Mouse (Mus musculus) forebrain, embryonic 12.5 days (tissue): ENCODE results near the gene Ccdc6. TPM values are rescaled to one million over a fixed set of nuclear protein-coding genes. Genes with fewer than 3 reads are reported as not detected.
A peak's percentile ranks its signal among the peaks of the same experiment; 100 is the strongest.

Experiments
- ATAC-seq: fragments of 200-750 bp; cut with Nextera tagmentation; 2 replicates; pipeline ENCODE4 v1.8.0; 2017; ENCODE audit warnings: moderate TSS enrichment; ENCODE audit not compliant: low FRiP score
- H3K27ac ChIP-seq: fragments of 300-500 bp; sonication (generic); 2 replicates; pipeline ENCODE4 v1.5.1; 2016; ENCODE audit warnings: mild to moderate bottlenecking
- H3K27me3 ChIP-seq: fragments of 300-500 bp; sonication (generic); 2 replicates; pipeline ENCODE4 v1.6.1; 2016; ENCODE audit warnings: mild to moderate bottlenecking
- H3K36me3 ChIP-seq: fragments of 300-500 bp; sonication (generic); replicated peaks from 2 replicates; pipeline ENCODE4 v1.6.1; 2016; ENCODE audit warnings: mild to moderate bottlenecking
- H3K4me1 ChIP-seq: fragments of 300-500 bp; sonication (generic); 2 replicates; pipeline ENCODE4 v1.6.1; 2016
- H3K4me2 ChIP-seq: fragments of 300-500 bp; sonication (generic); 2 replicates; pipeline ENCODE4 v1.6.1; 2016; ENCODE audit warnings: mild to moderate bottlenecking, moderate library complexity
- H3K4me3 ChIP-seq: fragments of 300-500 bp; sonication (generic); replicated peaks from 2 replicates; pipeline ENCODE4 v1.5.1; 2016; ENCODE audit warnings: mild to moderate bottlenecking
- H3K9ac ChIP-seq: fragments of 300-500 bp; sonication (generic); 2 replicates; pipeline ENCODE4 v1.6.1; 2016; ENCODE audit warnings: mild to moderate bottlenecking
- H3K9me3 ChIP-seq: fragments of 300-500 bp; sonication (generic); 2 replicates; pipeline ENCODE4 v1.6.1; 2016
- WGBS: fragments of 180-500 bp; shearing (Covaris S2); methylation state at CpG from one replicate; pipeline ENCODE4 v1.1.7; 2016; 5-methylcytosine and 5-hydroxymethylcytosine counted together
- polyA plus RNA-seq: library from polyadenylated mRNA; unstranded; fragments of >200 nt; fragmentation: Nextera tagmentation; extraction: Ambion mirVana; gene quantifications from 2 replicates; pipeline ENCODE4 v1.2.1, GENCODE M21; 2016

Ccdc6 gene
- polyA plus RNA-seq, 1 experiment from 2014 or later = 15.9 TPM

GRCm38 (mm10) chr10:70071334-70071733, 25.6 kb upstream of the Ccdc6 start:
- H3K27me3 ChIP-seq = no peaks in the 10 kb centered on the region
- WGBS = 93% methylated on average over 4 of the region's 4 CpGs

GRCm38 (mm10) chr10:70077452-70077851, 19.5 kb upstream of the Ccdc6 start:
- H3K4me2 ChIP-seq = no peak overlapping the region
- H3K27ac ChIP-seq = no peak overlapping the region
- 78% methylated on average over 4 of the region's 4 CpGs for WGBS
- H3K36me3 ChIP-seq = no peaks in the 10 kb centered on the region
- H3K9me3 ChIP-seq = no peaks in the 10 kb centered on the region
- no peaks in the 10 kb centered on the region for H3K27me3 ChIP-seq
- no peak overlapping the region for H3K4me3 ChIP-seq
- no peak overlapping the region for H3K9ac ChIP-seq
- peaks cover 9% of the 10 kb centered on the region for H3K4me1 ChIP-seq
- ATAC-seq = no peak

More at GRCm38 (mm10) chr10:70071334-70071733, 25.6 kb upstream of the Ccdc6 start:
- Histone ChIP-seq H3K4me2 (no peak overlapping the region), H3K4me1 (peaks cover 7% of the 10 kb centered on the region; the same call in 1 of the 2 replicates), H3K9me3 (peaks cover 4% of the 10 kb centered on the region; the same call in 1 of the 2 replicates), H3K27ac (no peak overlapping the region), H3K9ac (no peak overlapping the region), H3K36me3 (no peaks in the 10 kb centered on the region), H3K4me3 (no peak overlapping the region)
- ATAC-seq = no peak

- H3K4me2 ChIP-seq = no peak overlapping the region
- no peaks in the 10 kb centered on the region for H3K27me3 ChIP-seq
- no peak overlapping the region for H3K27ac ChIP-seq
- no peak overlapping the region for H3K4me3 ChIP-seq
- H3K9me3 ChIP-seq = no peaks in the 10 kb centered on the region
- H3K36me3 ChIP-seq = no peaks in the 10 kb centered on the region
- ATAC-seq = no peak
- peaks cover 9% of the 10 kb centered on the region for H3K4me1 ChIP-seq
- no peak overlapping the region for H3K9ac ChIP-seq
- 74% methylated on average over 8 of the region's 8 CpGs for WGBS
Observed at GRCm38 (mm10) chr10:70080908-70081307, 16.0 kb upstream of the Ccdc6 start.

GRCm38 (mm10) chr10:70081564-70082175, 15.3 kb upstream of the Ccdc6 start:
- Histone ChIP-seq H3K36me3 (no peaks in the 10 kb centered on the region), H3K27me3 (no peaks in the 10 kb centered on the region), H3K4me1 (peaks cover 9% of the 10 kb centered on the region), H3K4me3 (no peak overlapping the region), H3K9ac (no peak overlapping the region), H3K27ac (no peak overlapping the region), H3K9me3 (no peaks in the 10 kb centered on the region), H3K4me2 (no peak overlapping the region)
- ATAC-seq = no peak
- 68% methylated on average over 19 of the region's 19 CpGs for WGBS

GRCm38 (mm10) chr10:70083241-70083640, 13.7 kb upstream of the Ccdc6 start:
- H3K4me2 ChIP-seq = no peak overlapping the region
- WGBS = 91% methylated on average over 5 of the region's 5 CpGs

GRCm38 (mm10) chr10:70085256-70085961, 11.5 kb upstream of the Ccdc6 start:
- Histone ChIP-seq H3K4me3 (no peak overlapping the region), H3K27ac (no peak overlapping the region), H3K4me2 (no peak overlapping the region), H3K36me3 (no peaks in the 10 kb centered on the region), H3K27me3 (no peaks in the 10 kb centered on the region), H3K9me3 (peaks cover 7% of the 10 kb centered on the region), H3K4me1 (peaks cover 9% of the 10 kb centered on the region), H3K9ac (no peak overlapping the region)
- no peak for ATAC-seq
- 88% methylated on average over 12 of the region's 12 CpGs for WGBS

More at GRCm38 (mm10) chr10:70083241-70083640, 13.7 kb upstream of the Ccdc6 start:
- Histone ChIP-seq H3K9me3 (peaks cover 7% of the 10 kb centered on the region), H3K27ac (no peak overlapping the region), H3K9ac (no peak overlapping the region), H3K36me3 (no peaks in the 10 kb centered on the region), H3K4me1 (peaks cover 9% of the 10 kb centered on the region), H3K4me3 (no peak overlapping the region), H3K27me3 (no peaks in the 10 kb centered on the region)
- no peak for ATAC-seq

GRCm38 (mm10) chr10:70088788-70089187, 8.1 kb upstream of the Ccdc6 start:
- H3K4me1 ChIP-seq = no peaks in the 10 kb centered on the region
- H3K36me3 ChIP-seq = no peaks in the 10 kb centered on the region
- no peak overlapping the region for H3K27ac ChIP-seq
- H3K4me2 ChIP-seq = no peak overlapping the region
- 92% methylated on average over 5 of the region's 5 CpGs for WGBS
- peaks cover 7% of the 10 kb centered on the region for H3K9me3 ChIP-seq
- no peak for ATAC-seq
- H3K9ac ChIP-seq = no peak overlapping the region
- H3K27me3 ChIP-seq = no peaks in the 10 kb centered on the region
- no peak overlapping the region for H3K4me3 ChIP-seq

- Histone ChIP-seq H3K27me3 (no peaks in the 10 kb centered on the region), H3K36me3 (no peaks in the 10 kb centered on the region), H3K9me3 (peaks cover 7% of the 10 kb centered on the region), H3K27ac (no peak overlapping the region), H3K4me2 (no peak overlapping the region), H3K4me1 (peaks cover 18% of the 10 kb centered on the region), H3K4me3 (no peak overlapping the region), H3K9ac (no peak overlapping the region)
- no peak for ATAC-seq
- WGBS = 77% methylated on average over 4 of the region's 4 CpGs
Observed at GRCm38 (mm10) chr10:70091876-70092462, 5.0 kb upstream of the Ccdc6 start.

GRCm38 (mm10) chr10:70093782-70094181, 3.1 kb upstream of the Ccdc6 start:
- no peak overlapping the region for H3K4me2 ChIP-seq
- no peak overlapping the region for H3K9ac ChIP-seq
- no peak overlapping the region for H3K4me3 ChIP-seq
- no peak overlapping the region for H3K27ac ChIP-seq
- no peak for ATAC-seq
- H3K36me3 ChIP-seq = no peaks in the 10 kb centered on the region
- 74% methylated on average over 1 of the region's 1 CpGs for WGBS
- H3K4me1 ChIP-seq = peaks cover 26% of the 10 kb centered on the region
- H3K9me3 ChIP-seq = no peaks in the 10 kb centered on the region
- H3K27me3 ChIP-seq = no peaks in the 10 kb centered on the region

- Histone ChIP-seq H3K27me3 (no peaks in the 10 kb centered on the region), H3K4me2 (peak overlapping the region; percentile 89), H3K27ac (peak overlapping the region; percentile 37), H3K9me3 (no peaks in the 10 kb centered on the region), H3K4me3 (peak overlapping the region; percentile 46), H3K4me1 (peaks cover 38% of the 10 kb centered on the region), H3K9ac (no peak overlapping the region; the same call in 1 of the 2 replicates), H3K36me3 (no peaks in the 10 kb centered on the region)
- ATAC-seq = peak; percentile 21; the same call in 1 of the 2 replicates
- 0% methylated on average over 14 of the region's 14 CpGs for WGBS
Observed at GRCm38 (mm10) chr10:70095031-70095470, 1.9 kb upstream of the Ccdc6 start.

- no peaks in the 10 kb centered on the region for H3K27me3 ChIP-seq
- no peak overlapping the region for H3K9ac ChIP-seq
- ATAC-seq = no peak
- 15% methylated on average over 13 of the region's 13 CpGs for WGBS
- H3K4me2 ChIP-seq = peak overlapping the region; percentile 89
- peak overlapping the region; percentile 46 for H3K4me3 ChIP-seq
- H3K9me3 ChIP-seq = no peaks in the 10 kb centered on the region
- peak overlapping the region; percentile 37 for H3K27ac ChIP-seq
- peaks cover 38% of the 10 kb centered on the region for H3K4me1 ChIP-seq
- H3K36me3 ChIP-seq = no peaks in the 10 kb centered on the region; the same call in 1 of the 2 replicates
Observed at GRCm38 (mm10) chr10:70095506-70096270, 1.2 kb upstream of the Ccdc6 start.
